Mouse (Mus musculus) CH12.LX (cell line): ENCODE measurements around the gene Msn. TPM values are rescaled to one million over a fixed set of nuclear protein-coding genes. Genes with fewer than 3 reads are reported as not detected.

Source experiments
- DNase-seq: peaks from one replicate; pipeline ENCODE4 v3.0.0-alpha.2; 2013; ENCODE audit errors: extremely low read depth
- H3K27ac ChIP-seq: 2 replicates; pipeline ENCODE4 v1.5.1; 2012; ENCODE audit warnings: low read depth, mild to moderate bottlenecking, control low read depth, moderate library complexity; ENCODE audit not compliant: insufficient read depth
- H3K27me3 ChIP-seq: replicated peaks from 2 replicates; pipeline ENCODE3; 2012; ENCODE audit warnings: inconsistent platforms
- H3K36me3 ChIP-seq, 2 experiments: replicated peaks in 1 of 2; 2 replicates each; pipeline versions ENCODE3 to v1.6.1; 2012; ENCODE audit warnings: inconsistent platforms in 1 of 2, low read length in 1 of 2, mild to moderate bottlenecking in 1 of 2, mixed read lengths in 1 of 2, moderate library complexity in 1 of 2; ENCODE audit not compliant: control insufficient read depth in 1 of 2, insufficient read depth in 1 of 2
- H3K4me1 ChIP-seq, 2 experiments: 2 replicates each; pipeline ENCODE4 v1.6.1; 2012; ENCODE audit warnings: inconsistent platforms in 1 of 2, moderate library complexity in 1 of 2; ENCODE audit not compliant: insufficient read depth in 2 of 2, control insufficient read depth in 1 of 2
- H3K4me2 ChIP-seq: 2 replicates; pipeline ENCODE4 v1.6.1; 2012; ENCODE audit warnings: low read depth, mild to moderate bottlenecking, control low read depth; ENCODE audit not compliant: poor library complexity, insufficient read depth, severe bottlenecking
- H3K4me3 ChIP-seq, 3 experiments: fragments of 150-350 bp in 1 of 3; sonication (generic) in 1 of 3; replicated peaks in 1 of 3; 2 replicates each; pipeline versions ENCODE3 to v1.5.1; 2011 to 2012; ENCODE audit warnings: low read depth in 2 of 3, low read length in 2 of 3, mild to moderate bottlenecking in 2 of 3, moderate library complexity in 2 of 3, control low read depth in 1 of 3, improper control_type of control experiment in 1 of 3, inconsistent platforms in 1 of 3, mixed read lengths in 1 of 3; ENCODE audit not compliant: poor library complexity in 1 of 3
- H3K79me2 ChIP-seq: replicated peaks from 2 replicates; pipeline ENCODE4 v1.6.1; 2012; ENCODE audit warnings: mild to moderate bottlenecking, moderate library complexity; ENCODE audit not compliant: control insufficient read depth, poor library complexity, insufficient read depth, severe bottlenecking; ENCODE audit errors: extremely low read depth
- H3K9ac ChIP-seq: 2 replicates; pipeline ENCODE4 v1.6.1; 2012; ENCODE audit warnings: low read depth, mild to moderate bottlenecking, control low read depth, moderate library complexity; ENCODE audit not compliant: insufficient read depth
- H3K9me3 ChIP-seq: replicated peaks from 2 replicates; pipeline ENCODE3; 2012; ENCODE audit warnings: low read length, inconsistent platforms, mixed read lengths
- BHLHE40 ChIP-seq: IDR thresholded peaks from 2 replicates; pipeline ENCODE4 v1.6.1; 2011; ENCODE audit warnings: mild to moderate bottlenecking, low read depth, low read length, improper control_type of control experiment
- CHD1 ChIP-seq: IDR thresholded peaks from 2 replicates; pipeline ENCODE4 v1.6.1; 2012; ENCODE audit warnings: low read depth, low read length, improper control_type of control experiment, inconsistent platforms
- CHD2 ChIP-seq: IDR thresholded peaks from 2 replicates; pipeline ENCODE4 v1.6.1; 2011; ENCODE audit warnings: low read length, improper control_type of control experiment
- CTCF ChIP-seq, 2 experiments: IDR thresholded peaks in 1 of 2; conservative IDR thresholded peaks in 1 of 2; 2 replicates each; pipeline ENCODE4 v1.5.1; 2011 to 2012; ENCODE audit warnings: low read depth in 2 of 2, low read length in 2 of 2, improper control_type of control experiment in 1 of 2, inconsistent platforms in 1 of 2, mild to moderate bottlenecking in 1 of 2, moderate library complexity in 1 of 2
- E2F4 ChIP-seq: IDR thresholded peaks from 2 replicates; pipeline ENCODE4 v1.6.1; 2011; ENCODE audit warnings: low read depth, low read length, improper control_type of control experiment; ENCODE audit not compliant: insufficient replicate concordance
- ELF1 ChIP-seq: IDR thresholded peaks from 2 replicates; pipeline ENCODE4 v1.6.1; 2014; ENCODE audit warnings: low read depth, mild to moderate bottlenecking, inconsistent platforms, low read length, improper control_type of control experiment
- EP300 ChIP-seq: IDR thresholded peaks from 2 replicates; pipeline ENCODE4 v1.6.1; 2011; ENCODE audit warnings: low read length, improper control_type of control experiment
- ETS1 ChIP-seq: conservative IDR thresholded peaks from 2 replicates; pipeline ENCODE4 v1.6.1; 2012; ENCODE audit warnings: low read depth, mild to moderate bottlenecking, inconsistent platforms, low read length, improper control_type of control experiment, moderate library complexity
- GABPA ChIP-seq: IDR thresholded peaks from 2 replicates; pipeline ENCODE4 v1.6.1; 2012; ENCODE audit warnings: low read depth, low read length, improper control_type of control experiment, inconsistent platforms; ENCODE audit not compliant: insufficient replicate concordance
- HCFC1 ChIP-seq: IDR thresholded peaks from 2 replicates; pipeline ENCODE4 v1.6.1; 2012; ENCODE audit warnings: low read depth, mild to moderate bottlenecking, inconsistent platforms, low read length, improper control_type of control experiment
- IRF4 ChIP-seq: IDR thresholded peaks from 2 replicates; pipeline ENCODE4 v1.6.1; 2014; ENCODE audit warnings: low read depth, mild to moderate bottlenecking, inconsistent platforms, low read length, improper control_type of control experiment
- JUN ChIP-seq: IDR thresholded peaks from 2 replicates; pipeline ENCODE4 v1.6.1; 2011; ENCODE audit warnings: low read depth, mild to moderate bottlenecking, low read length, improper control_type of control experiment, moderate library complexity; ENCODE audit not compliant: insufficient read depth
- JUND ChIP-seq: conservative IDR thresholded peaks from 2 replicates; pipeline ENCODE4 v1.6.1; 2011; ENCODE audit warnings: low read depth, low read length, improper control_type of control experiment
- KAT2A ChIP-seq: IDR thresholded peaks from 2 replicates; pipeline ENCODE4 v1.6.1; 2012; ENCODE audit warnings: low read length, improper control_type of control experiment, inconsistent platforms; ENCODE audit not compliant: insufficient replicate concordance
- MAFK ChIP-seq: IDR thresholded peaks from 2 replicates; pipeline ENCODE4 v1.6.1; 2011; ENCODE audit warnings: low read length, improper control_type of control experiment; ENCODE audit not compliant: insufficient replicate concordance
- MAX ChIP-seq: IDR thresholded peaks from 2 replicates; pipeline ENCODE4 v1.6.1; 2011; ENCODE audit warnings: low read length, improper control_type of control experiment
- MAZ ChIP-seq: IDR thresholded peaks from 2 replicates; pipeline ENCODE4 v1.6.1; 2012; ENCODE audit warnings: low read depth, mild to moderate bottlenecking, inconsistent platforms, low read length, improper control_type of control experiment, moderate library complexity
- MEF2A ChIP-seq: IDR thresholded peaks from 2 replicates; pipeline ENCODE4 v1.6.1; 2014; ENCODE audit warnings: low read depth, mild to moderate bottlenecking, inconsistent platforms, low read length, improper control_type of control experiment, borderline replicate concordance
- MXI1 ChIP-seq: IDR thresholded peaks from 2 replicates; pipeline ENCODE4 v1.6.1; 2011; ENCODE audit warnings: mild to moderate bottlenecking, low read depth, low read length, improper control_type of control experiment
- MYC ChIP-seq: IDR thresholded peaks from 2 replicates; pipeline ENCODE4 v1.6.1; 2011; ENCODE audit warnings: low read depth, mild to moderate bottlenecking, improper control_type of control experiment, low read length
- NELFE ChIP-seq: IDR thresholded peaks from 2 replicates; pipeline ENCODE4 v1.6.1; 2011; ENCODE audit warnings: low read depth, low read length, improper control_type of control experiment
- NRF1 ChIP-seq: IDR thresholded peaks from 2 replicates; pipeline ENCODE4 v1.6.1; 2014; ENCODE audit warnings: low read depth, mild to moderate bottlenecking, inconsistent platforms, low read length, improper control_type of control experiment, moderate library complexity
- PAX5 ChIP-seq: IDR thresholded peaks from 2 replicates; pipeline ENCODE4 v1.6.1; 2012; ENCODE audit warnings: low read length, inconsistent platforms, mixed read lengths
- POLR2A ChIP-seq: IDR thresholded peaks from 2 replicates; pipeline ENCODE4 v1.6.1; 2011; ENCODE audit warnings: low read depth, mild to moderate bottlenecking, improper control_type of control experiment, low read length
- POLR2AphosphoS2 ChIP-seq: IDR thresholded peaks from 2 replicates; pipeline ENCODE4 v1.6.1; 2011; ENCODE audit warnings: low read depth, low read length, improper control_type of control experiment
- RAD21 ChIP-seq: IDR thresholded peaks from 2 replicates; pipeline ENCODE4 v1.6.1; 2011; ENCODE audit warnings: low read depth, mild to moderate bottlenecking, low read length, improper control_type of control experiment, moderate library complexity
- RCOR1 ChIP-seq: conservative IDR thresholded peaks from 2 replicates; pipeline ENCODE4 v1.6.1; 2012; ENCODE audit warnings: low read depth, mild to moderate bottlenecking, inconsistent platforms, low read length, improper control_type of control experiment
- SIN3A ChIP-seq: IDR thresholded peaks from 2 replicates; pipeline ENCODE4 v1.6.1; 2012; ENCODE audit warnings: low read length, improper control_type of control experiment, inconsistent platforms
- SMC3 ChIP-seq: IDR thresholded peaks from 2 replicates; pipeline ENCODE4 v1.6.1; 2011; ENCODE audit warnings: low read depth, low read length, improper control_type of control experiment
- TBP ChIP-seq: conservative IDR thresholded peaks from 2 replicates; pipeline ENCODE4 v1.6.1; 2011; ENCODE audit warnings: low read depth, low read length, improper control_type of control experiment
- TCF12 ChIP-seq: IDR thresholded peaks from 2 replicates; pipeline ENCODE4 v1.6.1; 2014; ENCODE audit warnings: low read depth, mild to moderate bottlenecking, inconsistent platforms, low read length, improper control_type of control experiment
- UBTF ChIP-seq: IDR thresholded peaks from 2 replicates; pipeline ENCODE4 v1.6.1; 2012; ENCODE audit warnings: low read depth, mild to moderate bottlenecking, inconsistent platforms, low read length, improper control_type of control experiment, moderate library complexity
- USF1 ChIP-seq: IDR thresholded peaks from 2 replicates; pipeline ENCODE4 v1.6.1; 2014; ENCODE audit warnings: low read depth, mild to moderate bottlenecking, inconsistent platforms, low read length, improper control_type of control experiment
- USF2 ChIP-seq: conservative IDR thresholded peaks from 2 replicates; pipeline ENCODE4 v1.6.1; 2011; ENCODE audit warnings: low read depth, low read length, improper control_type of control experiment
- ZC3H11A ChIP-seq: IDR thresholded peaks from 2 replicates; pipeline ENCODE4 v1.6.1; 2012; ENCODE audit warnings: low read depth, mild to moderate bottlenecking, inconsistent platforms, low read length, improper control_type of control experiment
- ZKSCAN1 ChIP-seq: IDR thresholded peaks from 2 replicates; pipeline ENCODE4 v1.6.1; 2012; ENCODE audit warnings: low read depth, inconsistent platforms, low read length, improper control_type of control experiment, borderline replicate concordance
- ZMIZ1 ChIP-seq: IDR thresholded peaks from 2 replicates; pipeline ENCODE4 v1.6.1; 2012; ENCODE audit warnings: low read depth, mild to moderate bottlenecking, inconsistent platforms, low read length, improper control_type of control experiment
- ZNF384 ChIP-seq: IDR thresholded peaks from 2 replicates; pipeline ENCODE4 v1.6.1; 2012; ENCODE audit warnings: low read depth, low read length, improper control_type of control experiment, inconsistent platforms
- dilution Hi-C: fragments of 300-500 bp; cut with MboI; formaldehyde crosslinking; loops from 2 replicates; pipeline ENCODE4 v1.14.3; 2020; ENCODE audit warnings: low sequenced_read_pairs; ENCODE audit not compliant: extremely low pct_unique_long_range_greater_than_20kb, extremely low pct_ligation_motif_present
- in situ Hi-C: fragments of 300-500 bp; cut with MboI; formaldehyde crosslinking; loops from 3 replicates; pipeline ENCODE4 v1.14.3; 2019; ENCODE audit warnings: low sequenced_read_pairs, low pct_ligation_motif_present, low pct_unique_long_range_greater_than_20kb, mixed read lengths
- polyA plus RNA-seq: library from polyadenylated mRNA; unstranded; fragments of >175 nt; gene quantifications from 2 replicates; pipeline ENCODE4 v1.2.1, GENCODE M21; 2012; ENCODE audit warnings: low read depth; ENCODE audit not compliant: insufficient read length
- total RNA-seq, 2 experiments: library from RNA; depleted of rRNA; stranded (reverse); fragments of 300-350 nt in 1 of 2; fragments of >200 nt in 1 of 2; gene quantifications; 2 replicates each; pipeline ENCODE4 v1.2.3; 2012 to 2014

The Msn gene
- total and polyA plus RNA-seq, 3 experiments = 55.1 to 315 (median 56.2) TPM

DNA sequence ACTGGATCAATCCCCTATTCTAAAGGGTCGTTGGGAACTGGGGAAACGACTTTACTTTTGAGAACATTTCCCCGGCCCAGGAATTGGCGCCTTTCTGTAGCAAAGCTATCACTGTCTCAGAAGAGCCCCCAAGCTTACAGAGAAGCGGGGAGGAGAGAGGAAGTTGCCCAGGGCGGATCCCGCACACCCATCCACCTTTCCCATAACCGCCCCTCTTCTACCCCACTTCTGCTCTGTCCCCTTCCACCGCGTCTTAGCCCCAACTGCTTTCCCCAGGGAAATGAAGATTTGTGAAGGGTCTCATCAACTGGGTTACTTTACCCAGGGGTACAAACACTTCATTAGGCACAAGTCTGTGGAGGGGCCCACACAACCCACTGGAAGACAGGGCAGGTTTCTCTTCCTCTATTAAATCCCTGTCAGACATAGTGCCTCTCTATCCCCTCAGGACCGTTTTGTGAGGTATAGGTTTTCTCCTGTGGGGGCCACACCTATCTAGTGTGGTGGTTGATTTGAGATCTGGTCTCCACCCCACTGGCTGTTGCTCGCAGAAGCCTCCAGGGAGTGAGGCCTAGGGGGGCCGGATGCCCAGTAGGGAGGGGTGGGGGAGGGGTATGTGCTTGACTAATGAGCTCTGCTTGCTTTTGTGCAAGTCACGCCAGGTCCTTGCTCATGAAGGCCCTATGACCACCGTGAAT, 820 bp downstream of the Msn start:
- in situ Hi-C loops = no loop called here
- DNase-seq = peak; percentile 90
- Histone ChIP-seq H3K4me2 (no peak overlapping the region), H3K79me2 (peaks cover 43% of the 10 kb centered on the region), H3K4me1 (peaks cover 6 to 22% of the 10 kb centered on the region in 2 experiments; a peak in 3 of 4 replicates), H3K36me3 (peaks cover 0 to 2% of the 10 kb centered on the region in 2 experiments), H3K4me3 (peak overlapping the region; percentile 70 to 81 (median 76)), H3K27me3 (no peaks in the 10 kb centered on the region), H3K9ac (peak overlapping the region; percentile 96), H3K27ac (peak overlapping the region; percentile 94), H3K9me3 (no peaks in the 10 kb centered on the region)
- dilution Hi-C loops = no loop called here
- TF ChIP-seq POLR2A = peak; percentile 52; the same call in 1 of the 2 replicates
- TF ChIP-seq HCFC1 = peak; percentile 42; the same call in 1 of the 2 replicates
- peak; percentile 51 for TF ChIP-seq MXI1
- no peak; the same call in 1 of the 2 replicates for TF ChIP-seq TCF12
- TF ChIP-seq JUN = no peak
- TF ChIP-seq CHD1 = no peak
- no peak for TF ChIP-seq RCOR1
- TF ChIP-seq ETS1 = peak; percentile 36
- no peak for TF ChIP-seq RAD21
- TF ChIP-seq IRF4 = peak; percentile 81
- no peak for TF ChIP-seq GABPA
- peak; percentile 87 for TF ChIP-seq MAZ
- TF ChIP-seq KAT2A = peak; percentile 58; the same call in 1 of the 2 replicates
- no peak for TF ChIP-seq MYC
- TF ChIP-seq ELF1 = no peak
- no peak for TF ChIP-seq MAX
- TF ChIP-seq BHLHE40 = peak; percentile 61
- TF ChIP-seq ZKSCAN1 = no peak
- no peak for TF ChIP-seq USF1
- peak; percentile 10; the same call in 1 of the 2 replicates for TF ChIP-seq SMC3
- TF ChIP-seq NELFE = 0 out of 2 replicates have a peak, but pooled peaks have one; percentile 30
- no peak for TF ChIP-seq NRF1
- TF ChIP-seq UBTF = no peak
- no peak for TF ChIP-seq PAX5
- no peak for TF ChIP-seq ZNF384
- peak; percentile 25; the same call in 1 of the 2 replicates for TF ChIP-seq MAFK
- no peak for TF ChIP-seq POLR2AphosphoS2
- TF ChIP-seq JUND = no peak
- TF ChIP-seq MEF2A = peak; percentile 78
- 0 out of 2 replicates have a peak, but pooled peaks have one; percentile 59 for TF ChIP-seq EP300
- peak; percentile 85 for TF ChIP-seq CHD2
- no peak for TF ChIP-seq USF2
- TF ChIP-seq ZC3H11A = no peak
- TF ChIP-seq TBP = no peak
- no peak for TF ChIP-seq CTCF (conservative IDR thresholded peaks at IDR 0.05 in 1 of 2, IDR thresholded peaks at IDR 0.05 in 1 of 2; ENCODE audit: low read depth in 2 of 2, low read length in 2 of 2)
- no peak; the same call in 1 of the 2 replicates for TF ChIP-seq ZMIZ1
- no peak for TF ChIP-seq E2F4
- TF ChIP-seq SIN3A = no peak
